Mouse (Mus musculus) urinary bladder, postnatal 25 days (tissue): ENCODE data around the gene Ccdc194.

Experiments
- DNase-seq: peaks from one replicate; pipeline ENCODE4 v3.0.0; 2022; ENCODE audit warnings: low spot score

Gene Ccdc194

GRCm38 (mm10) chr8:71476099-71476940, 49.2 kb downstream of the Ccdc194 start:
- DNase-seq, result peak; percentile 77

GRCm38 (mm10) chr8:71475702-71476075, 49.8 kb downstream of the Ccdc194 start:
- no peak for DNase-seq

GRCm38 (mm10) chr8:71474785-71475701, 50.5 kb downstream of the Ccdc194 start:
- no peak for DNase-seq

- DNase-seq, result no peak
These were observed 51.2 kb downstream of the Ccdc194 start for GRCm38 (mm10) chr8:71474344-71474743.

GRCm38 (mm10) chr8:71472601-71473386, 52.7 kb downstream of the Ccdc194 start:
- no peak for DNase-seq

- DNase-seq, result no peak
These were observed 53.6 kb downstream of the Ccdc194 start for GRCm38 (mm10) chr8:71471861-71472260.

- no peak for DNase-seq
These were observed 54.6 kb downstream of the Ccdc194 start for GRCm38 (mm10) chr8:71470913-71471255.

- no peak for DNase-seq
These were observed 55.2 kb downstream of the Ccdc194 start for GRCm38 (mm10) chr8:71470146-71470912.
